Mouse (Mus musculus): ENCODE measurements around the gene Wdr5. TPM values are rescaled to one million over a fixed set of nuclear protein-coding genes. Genes with fewer than 3 reads are reported as not detected.
A peak's percentile ranks its signal among the peaks of the same experiment; 100 is the strongest.
"Not testable (repeated sequence)": the region's sequence is repeated elsewhere in the genome, so short reads cannot be mapped to it uniquely, and the experiment has no call there.

Wdr5 gene
- polyA plus RNA-seq, 1 experiment, result 22.6 TPM

- Histone ChIP-seq H3K4me1 (ENCODE audit: control insufficient read depth, insufficient read depth, insufficient read length, low read length) (peaks cover 20% of the 10 kb centered on the region; the same call in 1 of the 2 replicates), H3K36me3 (ENCODE audit: control insufficient read depth, insufficient read depth, low read length) (peaks cover 22% of the 10 kb centered on the region), H3K27ac (ENCODE audit: insufficient read depth, low read depth, low read length) (no peak overlapping the region), H3K27me3 (ENCODE audit: control insufficient read depth, insufficient read depth, low read length) (no peaks in the 10 kb centered on the region), H3K4me3 (ENCODE audit: low read depth, low read length) (no peak overlapping the region)
- WGBS, result 3% methylated on average over 1 of the region's 1 CpGs
- TF ChIP-seq POLR2A (IDR thresholded peaks at IDR 0.05; ENCODE audit: low read depth, low read length) (no peak), CTCF (IDR thresholded peaks at IDR 0.05; ENCODE audit: extremely low read depth, insufficient read length, insufficient replicate concordance, low read depth, low read length) (no peak)
These were observed 1.3 kb downstream of the Wdr5 start for GRCm38 (mm10) chr2:27516289-27516688.

- Histone ChIP-seq H3K4me1 (ENCODE audit: control insufficient read depth, insufficient read depth, insufficient read length, low read length) (peaks cover 20% of the 10 kb centered on the region; the same call in 1 of the 2 replicates), H3K27ac (ENCODE audit: insufficient read depth, low read depth, low read length) (no peak overlapping the region), H3K27me3 (ENCODE audit: control insufficient read depth, insufficient read depth, low read length) (no peaks in the 10 kb centered on the region), H3K36me3 (ENCODE audit: control insufficient read depth, insufficient read depth, low read length) (peaks cover 38% of the 10 kb centered on the region), H3K4me3 (ENCODE audit: low read depth, low read length) (no peak overlapping the region)
- 97% methylated on average over 3 of the region's 3 CpGs for WGBS
- TF ChIP-seq CTCF (IDR thresholded peaks at IDR 0.05; ENCODE audit: extremely low read depth, insufficient read length, insufficient replicate concordance, low read depth, low read length) (no peak), POLR2A (IDR thresholded peaks at IDR 0.05; ENCODE audit: low read depth, low read length) (no peak)
These were observed 3.3 kb downstream of the Wdr5 start for GRCm38 (mm10) chr2:27518283-27518682.

- Histone ChIP-seq H3K4me1 (ENCODE audit: control insufficient read depth, insufficient read depth, insufficient read length, low read length) (peaks cover 18% of the 10 kb centered on the region), H3K36me3 (ENCODE audit: control insufficient read depth, insufficient read depth, low read length) (peaks cover 13% of the 10 kb centered on the region)
- H3K4me3 ChIP-seq (ENCODE audit: low read depth, low read length); H3K27me3 ChIP-seq (ENCODE audit: control insufficient read depth, insufficient read depth, low read length); H3K27ac ChIP-seq (ENCODE audit: insufficient read depth, low read depth, low read length): not testable (repeated sequence)
- 62% methylated on average over 5 of the region's 5 CpGs for WGBS
These were observed 23.7 kb downstream of the Wdr5 start for GRCm38 (mm10) chr2:27538455-27539330.

GRCm38 (mm10) chr2:27539336-27539735 is 24.4 kb downstream of the Wdr5 start:
- Histone ChIP-seq H3K4me3 (ENCODE audit: low read depth, low read length) (no peak overlapping the region), H3K27me3 (ENCODE audit: control insufficient read depth, insufficient read depth, low read length) (no peaks in the 10 kb centered on the region), H3K27ac (ENCODE audit: insufficient read depth, low read depth, low read length) (no peak overlapping the region), H3K36me3 (ENCODE audit: control insufficient read depth, insufficient read depth, low read length) (peaks cover 7% of the 10 kb centered on the region), H3K4me1 (ENCODE audit: control insufficient read depth, insufficient read depth, insufficient read length, low read length) (peaks cover 18% of the 10 kb centered on the region)
- TF ChIP-seq POLR2A (IDR thresholded peaks at IDR 0.05; ENCODE audit: low read depth, low read length) (no peak), CTCF (IDR thresholded peaks at IDR 0.05; ENCODE audit: extremely low read depth, insufficient read length, insufficient replicate concordance, low read depth, low read length) (no peak)
- 13% methylated on average over 5 of the region's 5 CpGs for WGBS

GRCm38 (mm10) chr2:27539772-27540514 is 25.0 kb downstream of the Wdr5 start:
- no peak for TF ChIP-seq CTCF (IDR thresholded peaks at IDR 0.05; ENCODE audit: extremely low read depth, insufficient read length, insufficient replicate concordance, low read depth, low read length)
- TF ChIP-seq POLR2A (IDR thresholded peaks at IDR 0.05; ENCODE audit: low read depth, low read length), result peak; percentile 80
- peak overlapping the region; percentile 51 for H3K4me3 ChIP-seq (ENCODE audit: low read depth, low read length)
- peaks cover 14% of the 10 kb centered on the region for H3K4me1 ChIP-seq (ENCODE audit: control insufficient read depth, insufficient read depth, insufficient read length, low read length)
- no peaks in the 10 kb centered on the region for H3K27me3 ChIP-seq (ENCODE audit: control insufficient read depth, insufficient read depth, low read length)
- peaks cover 2% of the 10 kb centered on the region; the same call in 1 of the 2 replicates for H3K36me3 ChIP-seq (ENCODE audit: control insufficient read depth, insufficient read depth, low read length)
- WGBS, result under 1% methylated on average over 46 of the region's 46 CpGs
- H3K27ac ChIP-seq (ENCODE audit: insufficient read depth, low read depth, low read length), result peak overlapping the region; percentile 87

GRCm38 (mm10) chr2:27540515-27540836 is 25.5 kb downstream of the Wdr5 start:
- TF ChIP-seq POLR2A (IDR thresholded peaks at IDR 0.05; ENCODE audit: low read depth, low read length) (no peak), CTCF (IDR thresholded peaks at IDR 0.05; ENCODE audit: extremely low read depth, insufficient read length, insufficient replicate concordance, low read depth, low read length) (no peak)
- peak overlapping the region; percentile 87 for H3K27ac ChIP-seq (ENCODE audit: insufficient read depth, low read depth, low read length)
- peaks cover 13% of the 10 kb centered on the region for H3K4me1 ChIP-seq (ENCODE audit: control insufficient read depth, insufficient read depth, insufficient read length, low read length)
- peaks cover 1% of the 10 kb centered on the region; the same call in 1 of the 2 replicates for H3K36me3 ChIP-seq (ENCODE audit: control insufficient read depth, insufficient read depth, low read length)
- peak overlapping the region; percentile 51 for H3K4me3 ChIP-seq (ENCODE audit: low read depth, low read length)
- WGBS, result 4% methylated on average over 10 of the region's 10 CpGs
- H3K27me3 ChIP-seq (ENCODE audit: control insufficient read depth, insufficient read depth, low read length), result no peaks in the 10 kb centered on the region

- Histone ChIP-seq H3K4me3 (ENCODE audit: low read depth, low read length) (no peak overlapping the region), H3K36me3 (ENCODE audit: control insufficient read depth, insufficient read depth, low read length) (0 out of 2 replicates have a peak, but pooled peaks cover 1% of the 10 kb centered on the region), H3K27ac (ENCODE audit: insufficient read depth, low read depth, low read length) (no peak overlapping the region), H3K27me3 (ENCODE audit: control insufficient read depth, insufficient read depth, low read length) (no peaks in the 10 kb centered on the region), H3K4me1 (ENCODE audit: control insufficient read depth, insufficient read depth, insufficient read length, low read length) (peaks cover 8% of the 10 kb centered on the region; the same call in 1 of the 2 replicates)
- WGBS, result 82% methylated on average over 3 of the region's 3 CpGs
- TF ChIP-seq POLR2A (IDR thresholded peaks at IDR 0.05; ENCODE audit: low read depth, low read length) (no peak), CTCF (IDR thresholded peaks at IDR 0.05; ENCODE audit: extremely low read depth, insufficient read length, insufficient replicate concordance, low read depth, low read length) (no peak)
These were observed 26.3 kb downstream of the Wdr5 start for GRCm38 (mm10) chr2:27541225-27541624.
